Mouse (Mus musculus): Measurements from ENCODE around the gene Olfr1458. TPM values are rescaled to one million over a fixed set of nuclear protein-coding genes. Genes with fewer than 3 reads are reported as not detected.

The Olfr1458 gene
- polyA plus RNA-seq (2012; rRNA removed), result not detected in 2 replicates

GRCm38 (mm10) chr19:13106675-13107074 lies at the start of gene Olfr1458:
Gene Olfr1458, minus strand, starts transcription at chr19:13106775.
- H3K4me1 ChIP-seq (ENCODE audit: control insufficient read depth, insufficient read depth, low read length), result no peaks in the 10 kb centered on the region

GRCm38 (mm10) chr19:13149449-13149848 lies 42.9 kb upstream of the Olfr1458 start, which contains the start of gene Olfr1459:
Gene Olfr1459, minus strand, starts transcription at chr19:13149549.
- Histone ChIP-seq H3K36me3 (ENCODE audit: control insufficient read depth, insufficient read depth, low read length) (no peaks in the 10 kb centered on the region), H3K27ac (ENCODE audit: control insufficient read depth, insufficient read depth, low read depth, low read length) (no peak within 1 kb of the TSS), H3K4me1 (ENCODE audit: control insufficient read depth, insufficient read depth, low read length) (no peaks in the 10 kb centered on the region), H3K27me3 (ENCODE audit: control insufficient read depth, insufficient read depth, low read length) (no peaks in the 10 kb centered on the region), H3K4me3 (ENCODE audit: control insufficient read depth, low read depth, low read length) (no peak within 1 kb of the TSS)
- TF ChIP-seq CTCF (IDR thresholded peaks at IDR 0.05; ENCODE audit: control insufficient read depth, insufficient read depth, insufficient replicate concordance, low read depth, low read length) (no peak), POLR2A (IDR thresholded peaks at IDR 0.05; ENCODE audit: control insufficient read depth, low read depth, low read length) (no peak)

More at GRCm38 (mm10) chr19:13106675-13107074, at the start of gene Olfr1458:
- H3K4me3 ChIP-seq (ENCODE audit: control insufficient read depth, low read depth, low read length), result no peak within 1 kb of the TSS
- no peaks in the 10 kb centered on the region for H3K27me3 ChIP-seq (ENCODE audit: control insufficient read depth, insufficient read depth, low read length)
- H3K27ac ChIP-seq (ENCODE audit: control insufficient read depth, insufficient read depth, low read depth, low read length), result no peak within 1 kb of the TSS
- H3K36me3 ChIP-seq (ENCODE audit: control insufficient read depth, insufficient read depth, low read length), result no peaks in the 10 kb centered on the region
- TF ChIP-seq POLR2A (IDR thresholded peaks at IDR 0.05; ENCODE audit: control insufficient read depth, low read depth, low read length) (no peak), CTCF (IDR thresholded peaks at IDR 0.05; ENCODE audit: control insufficient read depth, insufficient read depth, insufficient replicate concordance, low read depth, low read length) (no peak)

GRCm38 (mm10) chr19:13097791-13098190 lies 8.8 kb downstream of the Olfr1458 start, which contains the start of gene Olfr1457:
Gene Olfr1457, minus strand, starts transcription at chr19:13097891.
- Histone ChIP-seq H3K27me3 (ENCODE audit: control insufficient read depth, insufficient read depth, low read length) (no peaks in the 10 kb centered on the region), H3K36me3 (ENCODE audit: control insufficient read depth, insufficient read depth, low read length) (no peaks in the 10 kb centered on the region), H3K27ac (ENCODE audit: control insufficient read depth, insufficient read depth, low read depth, low read length) (no peak within 1 kb of the TSS), H3K4me3 (ENCODE audit: control insufficient read depth, low read depth, low read length) (no peak within 1 kb of the TSS), H3K4me1 (ENCODE audit: control insufficient read depth, insufficient read depth, low read length) (no peaks in the 10 kb centered on the region)
- TF ChIP-seq POLR2A (IDR thresholded peaks at IDR 0.05; ENCODE audit: control insufficient read depth, low read depth, low read length) (no peak), CTCF (IDR thresholded peaks at IDR 0.05; ENCODE audit: control insufficient read depth, insufficient read depth, insufficient replicate concordance, low read depth, low read length) (no peak)

- H3K4me1 ChIP-seq (ENCODE audit: control insufficient read depth, insufficient read depth, low read length), result no peaks in the 10 kb centered on the region
- no peaks in the 10 kb centered on the region for H3K36me3 ChIP-seq (ENCODE audit: control insufficient read depth, insufficient read depth, low read length)
- no peak overlapping the region for H3K27ac ChIP-seq (ENCODE audit: control insufficient read depth, insufficient read depth, low read depth, low read length)
- H3K4me3 ChIP-seq (ENCODE audit: control insufficient read depth, low read depth, low read length), result no peak overlapping the region
- no peak for TF ChIP-seq POLR2A (IDR thresholded peaks at IDR 0.05; ENCODE audit: control insufficient read depth, low read depth, low read length)
- no peak for TF ChIP-seq CTCF (IDR thresholded peaks at IDR 0.05; ENCODE audit: control insufficient read depth, insufficient read depth, insufficient replicate concordance, low read depth, low read length)
- no peaks in the 10 kb centered on the region for H3K27me3 ChIP-seq (ENCODE audit: control insufficient read depth, insufficient read depth, low read length)
Observed at GRCm38 (mm10) chr19:13093908-13094307, 12.7 kb downstream of the Olfr1458 start.

GRCm38 (mm10) chr19:13060310-13060709 lies 46.3 kb downstream of the Olfr1458 start, which contains the start of gene Olfr1454:
Gene Olfr1454, plus strand, starts transcription at chr19:13060610.
- no peaks in the 10 kb centered on the region for H3K27me3 ChIP-seq (ENCODE audit: control insufficient read depth, insufficient read depth, low read length)
- H3K27ac ChIP-seq (ENCODE audit: control insufficient read depth, insufficient read depth, low read depth, low read length), result no peak within 1 kb of the TSS
- no peak within 1 kb of the TSS for H3K4me3 ChIP-seq (ENCODE audit: control insufficient read depth, low read depth, low read length)
- H3K36me3 ChIP-seq (ENCODE audit: control insufficient read depth, insufficient read depth, low read length), result no peaks in the 10 kb centered on the region
- H3K4me1 ChIP-seq (ENCODE audit: control insufficient read depth, insufficient read depth, low read length), result no peaks in the 10 kb centered on the region
- TF ChIP-seq POLR2A (IDR thresholded peaks at IDR 0.05; ENCODE audit: control insufficient read depth, low read depth, low read length), result no peak
- no peak for TF ChIP-seq CTCF (IDR thresholded peaks at IDR 0.05; ENCODE audit: control insufficient read depth, insufficient read depth, insufficient replicate concordance, low read depth, low read length)

Other genes with a start within 250 kb of the Olfr1458 start
- gene Olfr1444, start 249.5 kb downstream of the Olfr1458 start, polyA plus RNA-seq (2012; rRNA removed), result 0.96 and 1.2 TPM in 2 replicates
- gene Olfr1445, start 222.9 kb downstream of the Olfr1458 start, polyA plus RNA-seq (2012; rRNA removed), result 0.62 and 0.94 TPM in 2 replicates
- gene Olfr1446, start 213.3 kb downstream of the Olfr1458 start, polyA plus RNA-seq (2012; rRNA removed), result not detected in 2 replicates
- not detected in 2 replicates for gene Olfr1447, start 203.0 kb downstream of the Olfr1458 start, polyA plus RNA-seq (2012; rRNA removed)
- gene Olfr1448, start 182.4 kb downstream of the Olfr1458 start, polyA plus RNA-seq (2012; rRNA removed), result not detected in 2 replicates
- gene Olfr1449, start 175.9 kb downstream of the Olfr1458 start, polyA plus RNA-seq (2012; rRNA removed), result not detected in 2 replicates
- gene Olfr1450, start 156.5 kb downstream of the Olfr1458 start, polyA plus RNA-seq (2012; rRNA removed), result not detected in 2 replicates
- gene Olfr1451, start 111.8 kb downstream of the Olfr1458 start, polyA plus RNA-seq (2012; rRNA removed), result not detected in 2 replicates
- not detected in 2 replicates for gene Olfr1453, start 78.4 kb downstream of the Olfr1458 start, polyA plus RNA-seq (2012; rRNA removed)
- gene Olfr1454, start 46.2 kb downstream of the Olfr1458 start, polyA plus RNA-seq (2012; rRNA removed), result not detected in 2 replicates
- gene Olfr1457, start 8.9 kb downstream of the Olfr1458 start, polyA plus RNA-seq (2012; rRNA removed), result not detected in 2 replicates
- 0.01 and 0.02 TPM in 2 replicates for gene Olfr1459, start 42.8 kb upstream of the Olfr1458 start, polyA plus RNA-seq (2012; rRNA removed)
- gene Olfr1461, start 56.2 kb upstream of the Olfr1458 start, polyA plus RNA-seq (2012; rRNA removed), result not detected in 2 replicates
- gene Olfr1462, start 79.0 kb upstream of the Olfr1458 start, polyA plus RNA-seq (2012; rRNA removed), result not detected in 2 replicates
- not detected in 2 replicates for gene Olfr1463, start 124.6 kb upstream of the Olfr1458 start, polyA plus RNA-seq (2012; rRNA removed)
- not detected in 2 replicates for gene Olfr1465, start 208.8 kb upstream of the Olfr1458 start, polyA plus RNA-seq (2012; rRNA removed)
- not detected in 2 replicates for gene Olfr1466, start 232.1 kb upstream of the Olfr1458 start, polyA plus RNA-seq (2012; rRNA removed)